Mouse (Mus musculus) MEL (cell line): ENCODE measurements around the gene Sash1. TPM values are rescaled to one million over a fixed set of nuclear protein-coding genes. Genes with fewer than 3 reads are reported as not detected.

ENCODE experiments used
- DNase-seq: peaks from one replicate; pipeline ENCODE4 v3.0.0; 2011; ENCODE audit warnings: low read depth, low spot score
- H3K27ac ChIP-seq: 2 replicates; pipeline ENCODE4 v1.5.1; 2012; ENCODE audit warnings: low read depth, mild to moderate bottlenecking, control low read depth, low read length, moderate library complexity; ENCODE audit not compliant: control insufficient read depth
- H3K27me3 ChIP-seq, 2 experiments: fragments of 150-350 bp in 1 of 2; sonication (generic) in 1 of 2; 2 replicates each; pipeline ENCODE4 v1.6.1; 2012; ENCODE audit warnings: low read length in 2 of 2, mild to moderate bottlenecking in 2 of 2, improper control_type of control experiment in 1 of 2, moderate library complexity in 1 of 2; ENCODE audit not compliant: insufficient read depth in 2 of 2, control insufficient read depth in 1 of 2
- H3K36me3 ChIP-seq, 2 experiments: 2 replicates each; pipeline ENCODE4 v1.6.1; 2012 to 2014; ENCODE audit warnings: low read length in 2 of 2, improper control_type of control experiment in 1 of 2, inconsistent platforms in 1 of 2, mild to moderate bottlenecking in 1 of 2; ENCODE audit not compliant: insufficient read depth in 2 of 2, control insufficient read depth in 1 of 2
- H3K4me1 ChIP-seq, 2 experiments: fragments of 150-350 bp in 1 of 2; sonication (generic) in 1 of 2; 2 replicates each; pipeline ENCODE4 v1.6.1; 2012; ENCODE audit warnings: low read length in 2 of 2, improper control_type of control experiment in 1 of 2, mild to moderate bottlenecking in 1 of 2; ENCODE audit not compliant: insufficient read depth in 2 of 2, control insufficient read depth in 1 of 2
- H3K4me3 ChIP-seq, 2 experiments: fragments of 150-350 bp in 1 of 2; sonication (generic) in 1 of 2; 2 replicates each; pipeline ENCODE4 v1.5.1; 2012; ENCODE audit warnings: low read depth in 2 of 2, low read length in 2 of 2, mild to moderate bottlenecking in 2 of 2, moderate library complexity in 2 of 2, control low read depth in 1 of 2, improper control_type of control experiment in 1 of 2; ENCODE audit not compliant: control insufficient read depth in 1 of 2, insufficient read depth in 1 of 2
- H3K79me2 ChIP-seq: 2 replicates; pipeline ENCODE4 v1.6.1; 2012; ENCODE audit warnings: mild to moderate bottlenecking, low read length, moderate library complexity; ENCODE audit not compliant: control insufficient read depth, poor library complexity, insufficient read depth
- H3K9ac ChIP-seq: 2 replicates; pipeline ENCODE4 v1.6.1; 2012; ENCODE audit warnings: low read depth, mild to moderate bottlenecking, control low read depth, low read length, moderate library complexity; ENCODE audit not compliant: control insufficient read depth, poor library complexity, severe bottlenecking
- H3K9me3 ChIP-seq: fragments of 150-350 bp; sonication (generic); replicated peaks from 2 replicates; pipeline ENCODE4 v1.6.1; 2012; ENCODE audit warnings: mild to moderate bottlenecking, low read length, improper control_type of control experiment, moderate library complexity; ENCODE audit not compliant: insufficient read depth
- BHLHE40 ChIP-seq: IDR thresholded peaks from 2 replicates; pipeline ENCODE4 v1.6.1; 2012; ENCODE audit warnings: low read depth, mild to moderate bottlenecking, inconsistent platforms, low read length, improper control_type of control experiment, borderline replicate concordance
- CHD1 ChIP-seq: IDR thresholded peaks from 2 replicates; pipeline ENCODE4 v1.6.1; 2012; ENCODE audit warnings: low read depth, mild to moderate bottlenecking, inconsistent platforms, low read length, improper control_type of control experiment
- CHD2 ChIP-seq: IDR thresholded peaks from 2 replicates; pipeline ENCODE4 v1.6.1; 2011; ENCODE audit warnings: low read length, improper control_type of control experiment
- CTCF ChIP-seq, 3 experiments: IDR thresholded peaks in 2 of 3; conservative IDR thresholded peaks in 1 of 3; 2 replicates each; pipeline ENCODE4 v1.5.1; 2011 to 2012; ENCODE audit warnings: low read length in 3 of 3, low read depth in 2 of 3, mild to moderate bottlenecking in 2 of 3, improper control_type of control experiment in 1 of 3, inconsistent platforms in 1 of 3, mixed read lengths in 1 of 3, moderate library complexity in 1 of 3; ENCODE audit not compliant: control insufficient read depth in 1 of 3, insufficient read depth in 1 of 3, poor library complexity in 1 of 3, severe bottlenecking in 1 of 3
- E2F4 ChIP-seq: IDR thresholded peaks from 2 replicates; pipeline ENCODE4 v1.6.1; 2011; ENCODE audit warnings: low read depth, low read length, improper control_type of control experiment, borderline replicate concordance
- ELF1 ChIP-seq: IDR thresholded peaks from 2 replicates; pipeline ENCODE4 v1.6.1; 2014; ENCODE audit warnings: low read depth, mild to moderate bottlenecking, inconsistent platforms, low read length, improper control_type of control experiment, moderate library complexity
- ETS1 ChIP-seq: IDR thresholded peaks from 2 replicates; pipeline ENCODE4 v1.6.1; 2012; ENCODE audit warnings: low read depth, mild to moderate bottlenecking, inconsistent platforms, low read length, improper control_type of control experiment, moderate library complexity
- GABPA ChIP-seq: IDR thresholded peaks from 2 replicates; pipeline ENCODE4 v1.6.1; 2012; ENCODE audit warnings: low read depth, mild to moderate bottlenecking, inconsistent platforms, low read length, improper control_type of control experiment, moderate library complexity
- HCFC1 ChIP-seq: IDR thresholded peaks from 2 replicates; pipeline ENCODE4 v1.6.1; 2012; ENCODE audit warnings: low read depth, mild to moderate bottlenecking, inconsistent platforms, low read length, improper control_type of control experiment, moderate library complexity
- KAT2A ChIP-seq: conservative IDR thresholded peaks from 2 replicates; pipeline ENCODE4 v1.6.1; 2012; ENCODE audit warnings: low read depth, low read length, improper control_type of control experiment, inconsistent platforms
- MAX ChIP-seq: IDR thresholded peaks from 2 replicates; pipeline ENCODE4 v1.6.1; 2011; ENCODE audit warnings: low read length, improper control_type of control experiment
- MEF2A ChIP-seq: IDR thresholded peaks from 2 replicates; pipeline ENCODE4 v1.6.1; 2014; ENCODE audit warnings: low read depth, mild to moderate bottlenecking, inconsistent platforms, low read length, improper control_type of control experiment; ENCODE audit not compliant: poor library complexity, insufficient replicate concordance, severe bottlenecking; ENCODE audit errors: extremely low read depth
- MYC ChIP-seq: IDR thresholded peaks from 2 replicates; pipeline ENCODE4 v1.6.1; 2011; ENCODE audit warnings: low read depth, mild to moderate bottlenecking, low read length, improper control_type of control experiment, moderate library complexity
- POLR2A ChIP-seq, 2 experiments: IDR thresholded peaks; 2 replicates each; pipeline ENCODE4 v1.6.1; 2011 to 2012; ENCODE audit warnings: low read length in 2 of 2, mild to moderate bottlenecking in 2 of 2, control low read depth in 1 of 2, improper control_type of control experiment in 1 of 2, low read depth in 1 of 2, moderate library complexity in 1 of 2; ENCODE audit not compliant: control insufficient read depth in 1 of 2, insufficient read depth in 1 of 2, poor library complexity in 1 of 2
- RCOR1 ChIP-seq: IDR thresholded peaks from 2 replicates; pipeline ENCODE4 v1.6.1; 2012; ENCODE audit warnings: low read depth, mild to moderate bottlenecking, inconsistent platforms, low read length, improper control_type of control experiment
- SIN3A ChIP-seq: IDR thresholded peaks from 2 replicates; pipeline ENCODE4 v1.6.1; 2012; ENCODE audit warnings: low read length, improper control_type of control experiment, inconsistent platforms
- TAL1 ChIP-seq: IDR thresholded peaks from 2 replicates; pipeline ENCODE4 v1.6.1; 2012; ENCODE audit warnings: mild to moderate bottlenecking, inconsistent platforms, low read length, moderate library complexity, mixed read lengths
- USF1 ChIP-seq: IDR thresholded peaks from 2 replicates; pipeline ENCODE4 v1.6.1; 2014; ENCODE audit warnings: low read depth, mild to moderate bottlenecking, inconsistent platforms, low read length, improper control_type of control experiment, moderate library complexity
- polyA plus RNA-seq, 2 experiments: library from polyadenylated mRNA; stranded (reverse) in 1 of 2; unstranded in 1 of 2; fragments of >175 nt in 1 of 2; fragments of >200 nt in 1 of 2; gene quantifications; 2 replicates each; pipeline versions ENCODE4 v1.2.1 to v1.2.4; 2012; ENCODE audit warnings: low replicate concordance in 2 of 2, low read depth in 1 of 2; ENCODE audit not compliant: insufficient read length in 2 of 2, insufficient read depth in 1 of 2, missing spikeins in 1 of 2
- total RNA-seq: library from RNA; depleted of rRNA; stranded (reverse); fragments of 300-350 nt; gene quantifications from 2 replicates; pipeline ENCODE4 v1.2.3, GENCODE M21; 2012

Gene Sash1
- total and polyA plus RNA-seq, 3 experiments = not detected

DNA sequence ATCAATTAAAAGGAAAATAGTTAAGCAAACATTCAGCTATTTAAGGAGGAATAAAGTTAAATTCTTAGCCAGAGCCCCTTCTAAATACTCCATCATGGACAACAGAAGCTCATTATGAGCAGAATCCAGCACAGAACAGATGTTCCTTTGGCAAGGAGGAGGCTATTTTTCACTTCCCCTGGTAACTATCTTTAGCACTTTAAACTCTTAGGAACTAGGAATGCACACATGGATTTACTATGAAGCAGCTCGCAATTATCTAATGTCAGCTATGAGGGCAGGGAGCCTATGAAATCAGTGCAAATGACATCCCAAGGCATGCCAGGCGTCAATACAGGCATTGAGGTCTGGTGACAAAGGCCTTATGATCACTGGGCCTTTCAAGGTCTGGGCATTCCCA lies 110.1 kb downstream of the Sash1 start:
- H3K9me3 ChIP-seq = no peaks in the 10 kb centered on the region
- TF ChIP-seq KAT2A (no peak), MEF2A (no peak), POLR2A (IDR thresholded peaks at IDR 0.05; ENCODE audit: control insufficient read depth in 1 of 2, insufficient read depth in 1 of 2, low read depth in 1 of 2, low read length in 2 of 2, poor library complexity in 1 of 2) (no peak), BHLHE40 (no peak), CHD1 (no peak), CTCF (IDR thresholded peaks at IDR 0.05 in 2 of 3, conservative IDR thresholded peaks at IDR 0.05 in 1 of 3; ENCODE audit: control insufficient read depth in 1 of 3, insufficient read depth in 1 of 3, low read depth in 2 of 3, low read length in 3 of 3, poor library complexity in 1 of 3, severe bottlenecking in 1 of 3) (no peak), ELF1 (no peak), GABPA (no peak), TAL1 (no peak), USF1 (no peak), E2F4 (no peak), HCFC1 (no peak), ETS1 (no peak), SIN3A (no peak), CHD2 (no peak), RCOR1 (no peak), MYC (no peak)
- TF ChIP-seq, all 39 proteins: peak for 0
- Histone ChIP-seq H3K4me3 (no peak overlapping the region), H3K27ac (no peak overlapping the region), H3K27me3 (no peaks in the 10 kb centered on the region), H3K36me3 (no peaks in the 10 kb centered on the region), H3K4me1 (no peaks in the 10 kb centered on the region), H3K79me2 (no peaks in the 10 kb centered on the region), H3K9ac (no peak overlapping the region)
- no peak for DNase-seq

DNA sequence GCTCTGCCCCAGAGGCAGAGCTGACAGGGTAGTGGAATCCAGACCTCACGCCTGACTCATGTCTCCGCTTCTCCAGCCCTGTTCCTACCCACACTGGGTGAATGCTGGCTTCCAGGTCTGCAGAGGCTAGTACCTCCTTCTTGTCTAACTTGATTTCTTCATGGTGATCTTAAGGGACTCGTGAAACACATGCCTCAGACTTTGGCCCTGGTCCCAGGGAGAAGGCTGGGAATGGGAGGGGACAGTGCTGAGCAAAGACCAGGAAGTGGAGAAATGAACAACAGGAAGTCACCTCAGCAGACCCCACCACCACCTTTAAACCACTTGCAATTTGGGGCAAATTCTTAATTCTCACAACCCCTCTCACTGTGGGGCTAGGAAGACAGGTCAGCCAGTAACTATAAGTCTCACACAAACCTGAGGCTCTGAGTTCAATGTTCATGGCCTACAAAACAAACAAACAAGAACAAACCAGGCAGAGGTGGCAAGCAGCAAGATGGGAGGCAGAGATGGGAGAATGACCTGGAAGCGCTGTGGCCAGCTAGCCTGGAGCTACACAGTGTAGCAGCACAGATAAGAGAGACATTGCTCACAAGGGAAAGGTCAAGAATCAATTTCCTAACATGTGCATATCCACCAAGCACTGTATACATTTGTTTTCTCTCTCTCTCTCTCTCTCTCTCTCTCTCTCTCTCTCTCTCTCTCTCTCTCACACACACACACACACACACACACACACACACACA lies 113.2 kb downstream of the Sash1 start:
- TF ChIP-seq MAX = no peak
- TF ChIP-seq, all 39 proteins: peak for 0
- H3K27ac ChIP-seq = no peak overlapping the region
- no peaks in the 10 kb centered on the region for H3K9me3 ChIP-seq
- no peak overlapping the region for H3K9ac ChIP-seq
- no peaks in the 10 kb centered on the region for H3K79me2 ChIP-seq
- no peaks in the 10 kb centered on the region for H3K4me1 ChIP-seq
- H3K4me3 ChIP-seq = no peak overlapping the region
- H3K27me3 ChIP-seq = no peaks in the 10 kb centered on the region
- no peaks in the 10 kb centered on the region for H3K36me3 ChIP-seq
- DNase-seq = no peak
